Comparison of ENCODE assay signal across 17 mouse cellular contexts in genomic region chr17:12363601-12364425, GRCm38 (mm10). TPM values are rescaled to one million over a fixed set of nuclear protein-coding genes. Genes with fewer than 3 reads are reported as not detected.
DNase-seq lines count a peak whose midpoint lies in the region; ATAC-seq and TF ChIP-seq lines count a peak whose summit lies in the region.
"Had no signal": no experiment of that assay in that cellular context is flagged by ENCODE, and none has a peak within 500 bp of the region (broad histone marks: within the 10 kb centered on the region; RNA-seq: fewer than 3 reads in every experiment).

No protein-coding gene starts in this region.

- intact Hi-C loops in heart, postnatal 14 days (cut with DNase I) = no loop called here
- intact Hi-C loops in left cerebral cortex, postnatal 25 days (cut with DNase I) = no loop called here

- no peak overlapping the region for H3K9ac ChIP-seq in heart, postnatal 0 days (replicated peaks; ENCODE audit: low read depth, low read length)
- no peak overlapping the region for H3K9ac ChIP-seq in CH12.LX (ENCODE audit: insufficient read depth, low read depth)
- no peak overlapping the region for H3K9ac ChIP-seq in midbrain, postnatal 0 days (replicated peaks; ENCODE audit: low read length, poor library complexity, severe bottlenecking)
- H3K9ac ChIP-seq in midbrain, embryonic 14.5 days (replicated peaks; ENCODE audit: low read length) = no peak overlapping the region
- H3K9ac ChIP-seq: embryonic facial prominence, embryonic 15.5 days; hindbrain, embryonic 15.5 days; midbrain, embryonic 15.5 days; neural tube, embryonic 15.5 days had no signal

- TF ChIP-seq CTCF in heart, postnatal 0 days (IDR thresholded peaks at IDR 0.05; ENCODE audit: low read depth) = no peak
- no peak for TF ChIP-seq CTCF in CH12.LX (conservative IDR thresholded peaks at IDR 0.05 in 1 of 2, IDR thresholded peaks at IDR 0.05 in 1 of 2; ENCODE audit: low read depth in 2 of 2, low read length in 2 of 2)
- TF ChIP-seq CTCF in embryonic fibroblast, embryonic 13.5 days (IDR thresholded peaks at IDR 0.05; ENCODE audit: borderline replicate concordance, insufficient read depth, low read length) = no peak
- no peak for TF ChIP-seq CTCF in midbrain, postnatal 0 days (IDR thresholded peaks at IDR 0.05)

- dilution Hi-C loops in CH12.LX (cut with MboI; ENCODE audit: extremely low pct_ligation_motif_present, extremely low pct_unique_long_range_greater_than_20kb, low sequenced_read_pairs) = no loop called here

- no peaks in the 10 kb centered on the region for H3K36me3 ChIP-seq in heart, postnatal 0 days (replicated peaks; ENCODE audit: control insufficient read depth, insufficient read depth, low read length)
- H3K36me3 ChIP-seq in CH12.LX (replicated peaks in 1 of 2; ENCODE audit: control insufficient read depth in 1 of 2, insufficient read depth in 1 of 2, low read length in 1 of 2) (no peaks in the 10 kb centered on the region), myocyte (ENCODE audit: control insufficient read depth, insufficient read depth) (no peaks in the 10 kb centered on the region)
- no peaks in the 10 kb centered on the region for H3K36me3 ChIP-seq in midbrain, postnatal 0 days (ENCODE audit: insufficient read depth, low read length)
- no peaks in the 10 kb centered on the region for H3K36me3 ChIP-seq in midbrain, embryonic 14.5 days (ENCODE audit: control insufficient read depth, insufficient read depth, low read length)
- H3K36me3 ChIP-seq: embryonic facial prominence, embryonic 15.5 days; hindbrain, embryonic 15.5 days; midbrain, embryonic 15.5 days; neural tube, embryonic 15.5 days had no signal

- no peaks in the 10 kb centered on the region for H3K79me2 ChIP-seq in CH12.LX (replicated peaks; ENCODE audit: control insufficient read depth, extremely low read depth, insufficient read depth, poor library complexity, severe bottlenecking)
- H3K79me2 ChIP-seq in myocyte (ENCODE audit: control insufficient read depth, insufficient read depth) = no peaks in the 10 kb centered on the region

- TF ChIP-seq POLR2A in CH12.LX (IDR thresholded peaks at IDR 0.05; ENCODE audit: low read depth, low read length) (no peak), myocyte (IDR thresholded peaks at IDR 0.05; ENCODE audit: insufficient read length, low read depth) (peak; percentile 48)
- TF ChIP-seq POLR2A in embryonic fibroblast, embryonic 13.5 days (IDR thresholded peaks at IDR 0.05; ENCODE audit: low read depth, low read length) = no peak

- peak; percentile 36 for DNase-seq in heart, postnatal 0 days (ENCODE audit: low spot score)
- DNase-seq in heart, postnatal 14 days = no peak
- no peak for DNase-seq in CH12.LX (ENCODE audit: extremely low read depth)
- DNase-seq in midbrain, postnatal 0 days (ENCODE audit: low spot score) = no peak
- no peak for DNase-seq in midbrain, embryonic 14.5 days
- DNase-seq in left cerebral cortex, postnatal 25 days (ENCODE audit: low spot score in 2 of 2) = no peak
- DNase-seq: cerebellum, adult 11-12 months; gastrocnemius, postnatal 14 days had no signal

- in situ Hi-C loops in CH12.LX (cut with MboI; ENCODE audit: low pct_ligation_motif_present, low pct_unique_long_range_greater_than_20kb, low sequenced_read_pairs) = loop anchor here (5.0 to 10.0 kb wide), 4 partner anchors 47 to 329 kb away; partner anchors contain the start of gene Map3k4

- no peak overlapping the region for H3ac ChIP-seq in myocyte (ENCODE audit: control insufficient read depth, insufficient read length)

- H3K4me2 ChIP-seq in heart, postnatal 0 days (ENCODE audit: low read depth, low read length) = no peak overlapping the region
- H3K4me2 ChIP-seq in CH12.LX (ENCODE audit: insufficient read depth, low read depth, poor library complexity, severe bottlenecking) (peak overlapping the region; percentile 81), myocyte (ENCODE audit: low read depth) (peak overlapping the region; percentile 91)
- H3K4me2 ChIP-seq in midbrain, postnatal 0 days (ENCODE audit: low read depth, low read length, poor library complexity, severe bottlenecking) = no peak overlapping the region
- no peak overlapping the region for H3K4me2 ChIP-seq in midbrain, embryonic 14.5 days (ENCODE audit: low read length)
- H3K4me2 ChIP-seq: embryonic facial prominence, embryonic 15.5 days; heart, embryonic 11.5 days; hindbrain, embryonic 15.5 days; liver, embryonic 11.5 days; midbrain, embryonic 15.5 days; neural tube, embryonic 15.5 days had no signal

- peak; percentile 49 for ATAC-seq in heart, postnatal 0 days (ENCODE audit: insufficient read depth, low read depth)
- ATAC-seq in midbrain, postnatal 0 days (ENCODE audit: low FRiP score) = no peak
- no peak for ATAC-seq in midbrain, embryonic 14.5 days (ENCODE audit: low FRiP score, low TSS enrichment)
- ATAC-seq: midbrain, embryonic 15.5 days had no signal

- WGBS in heart, postnatal 0 days = 67% methylated on average over 11 of the region's 11 CpGs
- WGBS in midbrain, postnatal 0 days = 84% methylated on average over 11 of the region's 11 CpGs
- 90% methylated on average over 11 of the region's 11 CpGs for WGBS in midbrain, embryonic 14.5 days

- peaks cover 5% of the 10 kb centered on the region; the same call in 1 of the 2 replicates for H3K4me1 ChIP-seq in heart, postnatal 0 days (ENCODE audit: control insufficient read depth, insufficient read depth)
- H3K4me1 ChIP-seq in CH12.LX (ENCODE audit: control insufficient read depth in 1 of 2, insufficient read depth in 2 of 2) = peaks cover 8 to 28% of the 10 kb centered on the region in 2 experiments
- H3K4me1 ChIP-seq in embryonic fibroblast, embryonic 13.5 days (ENCODE audit: control insufficient read depth, insufficient read depth, low read length) = peaks cover 6% of the 10 kb centered on the region; the same call in 1 of the 2 replicates
- H3K4me1 ChIP-seq in midbrain, postnatal 0 days (ENCODE audit: insufficient read depth, low read length) = no peaks in the 10 kb centered on the region
- no peaks in the 10 kb centered on the region for H3K4me1 ChIP-seq in midbrain, embryonic 14.5 days (ENCODE audit: control insufficient read depth, insufficient read depth, low read length)
- H3K4me1 ChIP-seq: embryonic facial prominence, embryonic 15.5 days; hindbrain, embryonic 15.5 days; neural tube, embryonic 15.5 days had no signal

- H3K27ac ChIP-seq in heart, postnatal 0 days (ENCODE audit: low read depth) = no peak overlapping the region
- peak overlapping the region; percentile 18; the same call in 1 of the 2 replicates for H3K27ac ChIP-seq in CH12.LX (ENCODE audit: insufficient read depth, low read depth)
- H3K27ac ChIP-seq in embryonic fibroblast, embryonic 13.5 days (ENCODE audit: insufficient read depth, low read length) = peak overlapping the region; percentile 41; the same call in 1 of the 2 replicates
- H3K27ac ChIP-seq in midbrain, postnatal 0 days (ENCODE audit: low read depth, low read length) = no peak overlapping the region
- H3K27ac ChIP-seq in midbrain, embryonic 14.5 days (replicated peaks; ENCODE audit: low read depth, low read length) = no peak overlapping the region
- H3K27ac ChIP-seq: embryonic facial prominence, embryonic 15.5 days; hindbrain, embryonic 15.5 days; midbrain, embryonic 15.5 days; neural tube, embryonic 15.5 days had no signal

- H3K9me3 ChIP-seq in heart, postnatal 0 days (replicated peaks; ENCODE audit: control insufficient read depth, low read length) = no peaks in the 10 kb centered on the region
- no peaks in the 10 kb centered on the region for H3K9me3 ChIP-seq in CH12.LX (replicated peaks; ENCODE audit: low read length)
- no peaks in the 10 kb centered on the region for H3K9me3 ChIP-seq in midbrain, postnatal 0 days (ENCODE audit: low read length)
- no peaks in the 10 kb centered on the region for H3K9me3 ChIP-seq in midbrain, embryonic 14.5 days (ENCODE audit: control insufficient read depth, low read length)
- H3K9me3 ChIP-seq: embryonic facial prominence, embryonic 15.5 days; hindbrain, embryonic 15.5 days; midbrain, embryonic 15.5 days; neural tube, embryonic 15.5 days had no signal

- H3K27me3 ChIP-seq in heart, postnatal 0 days (ENCODE audit: control insufficient read depth, insufficient read depth, low read length) = no peaks in the 10 kb centered on the region
- H3K27me3 ChIP-seq in CH12.LX (replicated peaks) = no peaks in the 10 kb centered on the region
- no peaks in the 10 kb centered on the region for H3K27me3 ChIP-seq in myocyte (ENCODE audit: control insufficient read depth, insufficient read depth, insufficient read length)
- H3K27me3 ChIP-seq in midbrain, postnatal 0 days (ENCODE audit: insufficient read depth, low read length) = no peaks in the 10 kb centered on the region
- H3K27me3 ChIP-seq in midbrain, embryonic 14.5 days (ENCODE audit: control insufficient read depth, insufficient read depth, low read length) = no peaks in the 10 kb centered on the region
- H3K27me3 ChIP-seq: embryonic facial prominence, embryonic 15.5 days; hindbrain, embryonic 15.5 days; midbrain, embryonic 15.5 days; neural tube, embryonic 15.5 days had no signal

- H3K4me3 ChIP-seq in heart, postnatal 0 days (ENCODE audit: low read depth, low read length) = no peak overlapping the region
- H3K4me3 ChIP-seq in CH12.LX (replicated peaks in 1 of 3; ENCODE audit: low read depth in 2 of 3, low read length in 2 of 3, poor library complexity in 1 of 3) = peak overlapping the region in 1 of 3 experiments; percentile 6
- H3K4me3 ChIP-seq in embryonic fibroblast, embryonic 13.5 days (ENCODE audit: insufficient read depth, low read length) = no peak overlapping the region
- peak overlapping the region; percentile 15 for H3K4me3 ChIP-seq in myocyte
- no peak overlapping the region for H3K4me3 ChIP-seq in midbrain, postnatal 0 days (ENCODE audit: low read depth, low read length)
- H3K4me3 ChIP-seq in midbrain, embryonic 14.5 days (replicated peaks; ENCODE audit: low read depth, low read length) = no peak overlapping the region
- H3K4me3 ChIP-seq: embryonic facial prominence, embryonic 15.5 days; hindbrain, embryonic 15.5 days; midbrain, embryonic 15.5 days; neural tube, embryonic 15.5 days had no signal

- no peak for TF ChIP-seq RAD21 in CH12.LX (IDR thresholded peaks at IDR 0.05; ENCODE audit: low read depth, low read length)

- no peak for TF ChIP-seq EP300 in heart, postnatal 0 days (IDR thresholded peaks at IDR 0.05; ENCODE audit: low read depth)
- no peak for TF ChIP-seq EP300 in CH12.LX (IDR thresholded peaks at IDR 0.05; ENCODE audit: low read length)

RNA-seq across cellular contexts. Expression of gene Plg, which starts 14.6 kb away (rescaled TPM):
- total RNA-seq in heart, postnatal 0 days (2014; rRNA removed; ENCODE audit: low replicate concordance) = 0.12 and 0.38 TPM in 2 replicates
- not detected in 2 replicates for polyA plus RNA-seq in heart, postnatal 0 days (2015; fragmentation: Nextera tagmentation; extraction: Ambion mirVana)
- not detected for total RNA-seq in heart, postnatal 14 days (2021)
- total RNA-seq in CH12.LX (2012; rRNA removed) (not detected in 2 replicates), CH12.LX (2014; rRNA removed) (not detected in 2 replicates)
- polyA plus RNA-seq in CH12.LX (2012; ENCODE audit: insufficient read length, low read depth) (not detected in 2 replicates), myocyte (2012; fragmentation: generic; extraction: Trizol) (not detected)
- polyA plus RNA-seq in embryonic fibroblast, embryonic 13.5 days (2011; ENCODE audit: insufficient read length, low read depth, missing spikeins) = not detected in 2 replicates
- total RNA-seq in midbrain, postnatal 0 days (2014; rRNA removed) = not detected in 2 replicates
- polyA plus RNA-seq in midbrain, postnatal 0 days (2015; fragmentation: Nextera tagmentation; extraction: Ambion mirVana) = not detected in 2 replicates
- polyA plus RNA-seq in midbrain, embryonic 14.5 days (2014; fragmentation: Nextera tagmentation; extraction: Ambion mirVana) = not detected in 2 replicates
- total RNA-seq in left cerebral cortex, postnatal 25 days (2021) = under 1 TPM in 1 of 2 experiments, not detected in 1; 0.11 TPM
- total RNA-seq: gastrocnemius, postnatal 14 days had no signal
- polyA plus RNA-seq: embryonic facial prominence, embryonic 15.5 days; kidney, embryonic 14.5 days had no signal

RNA-seq across cellular contexts. Expression of gene Map3k4, which starts 45.2 kb away (rescaled TPM):
- 19.6 and 25.0 TPM in 2 replicates for total RNA-seq in heart, postnatal 0 days (2014; rRNA removed; ENCODE audit: low replicate concordance)
- polyA plus RNA-seq in heart, postnatal 0 days (2015; fragmentation: Nextera tagmentation; extraction: Ambion mirVana) = 31.6 and 36.0 TPM in 2 replicates
- 10 to 100 TPM; 36.5 to 37.5 TPM for total RNA-seq in heart, postnatal 14 days (2021)
- total RNA-seq in CH12.LX (2012; rRNA removed) (21.7 and 22.6 TPM in 2 replicates), CH12.LX (2014; rRNA removed) (12.7 and 14.8 TPM in 2 replicates)
- polyA plus RNA-seq in CH12.LX (2012; ENCODE audit: insufficient read length, low read depth) (16.8 and 20.9 TPM in 2 replicates), myocyte (2012; fragmentation: generic; extraction: Trizol) (19.6 TPM)
- 13.9 and 14.8 TPM in 2 replicates for polyA plus RNA-seq in embryonic fibroblast, embryonic 13.5 days (2011; ENCODE audit: insufficient read length, low read depth, missing spikeins)
- total RNA-seq in midbrain, postnatal 0 days (2014; rRNA removed) = 36.1 and 37.1 TPM in 2 replicates
- 35.1 and 47.9 TPM in 2 replicates for polyA plus RNA-seq in midbrain, postnatal 0 days (2015; fragmentation: Nextera tagmentation; extraction: Ambion mirVana)
- 31.0 and 38.6 TPM in 2 replicates for polyA plus RNA-seq in midbrain, embryonic 14.5 days (2014; fragmentation: Nextera tagmentation; extraction: Ambion mirVana)
- 10 to 100 TPM; 39.4 to 44.4 TPM for total RNA-seq in left cerebral cortex, postnatal 25 days (2021)

Comparison
In these comparisons a context has a peak if more than half of its experiments do, and no peak if none do; other contexts are left out.
1. H3K27ac ChIP-seq: peak in CH12.LX (single experiment) and embryonic fibroblast, embryonic 13.5 days (single experiment); none in heart, postnatal 0 days (single experiment), midbrain, postnatal 0 days (single experiment) and midbrain, embryonic 14.5 days (single experiment).
2. H3K4me2 ChIP-seq: peak in CH12.LX (single experiment) and myocyte (single experiment); none in heart, postnatal 0 days (single experiment), midbrain, postnatal 0 days (single experiment) and midbrain, embryonic 14.5 days (single experiment).